Mouse (Mus musculus): ENCODE measurements at regions not wholly inside any gene's neighbourhood (a gene's known extent, or its start where the extent isn't known, plus 50 kb on each side); places are given as distances from the start of the nearest gene placed in this dataset.

DNA sequence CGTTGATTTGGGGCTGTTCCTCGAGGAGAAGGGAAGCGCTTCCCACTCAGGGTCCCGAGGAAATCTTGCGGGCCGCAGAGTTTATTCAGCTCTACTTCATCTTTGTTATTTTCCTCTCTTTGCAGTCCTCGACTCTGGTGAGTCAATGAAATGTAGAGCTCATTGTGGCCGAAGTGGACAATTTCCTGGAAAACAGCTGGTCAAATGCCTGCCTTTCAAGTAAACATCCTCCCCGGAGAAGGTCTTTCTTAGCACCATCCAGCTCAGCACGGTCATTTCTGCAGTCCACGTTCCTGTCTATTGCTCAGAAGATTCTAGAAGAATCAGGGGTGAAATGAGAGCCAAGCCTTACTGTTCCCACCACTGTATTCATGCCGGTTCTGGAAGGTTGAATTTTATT lies 133.0 kb downstream of the Bcas1 start:
- Histone ChIP-seq H3K4me3 (replicated peaks; ENCODE audit: control insufficient read depth, low read depth, low read length) (no peak overlapping the region), H3K27ac (ENCODE audit: control insufficient read depth, insufficient read depth, low read depth, low read length, poor library complexity) (no peak overlapping the region), H3K4me1 (ENCODE audit: control insufficient read depth, insufficient read depth, low read length) (peaks cover 4% of the 10 kb centered on the region; the same call in 1 of the 2 replicates)
- WGBS: 84% methylated on average over 12 of the region's 12 CpGs
- TF ChIP-seq POLR2A (IDR thresholded peaks at IDR 0.05; ENCODE audit: borderline replicate concordance, control insufficient read depth, low read depth, low read length) (no peak), CTCF (IDR thresholded peaks at IDR 0.05; ENCODE audit: control insufficient read depth, insufficient read depth, low read length) (no peak)

DNA sequence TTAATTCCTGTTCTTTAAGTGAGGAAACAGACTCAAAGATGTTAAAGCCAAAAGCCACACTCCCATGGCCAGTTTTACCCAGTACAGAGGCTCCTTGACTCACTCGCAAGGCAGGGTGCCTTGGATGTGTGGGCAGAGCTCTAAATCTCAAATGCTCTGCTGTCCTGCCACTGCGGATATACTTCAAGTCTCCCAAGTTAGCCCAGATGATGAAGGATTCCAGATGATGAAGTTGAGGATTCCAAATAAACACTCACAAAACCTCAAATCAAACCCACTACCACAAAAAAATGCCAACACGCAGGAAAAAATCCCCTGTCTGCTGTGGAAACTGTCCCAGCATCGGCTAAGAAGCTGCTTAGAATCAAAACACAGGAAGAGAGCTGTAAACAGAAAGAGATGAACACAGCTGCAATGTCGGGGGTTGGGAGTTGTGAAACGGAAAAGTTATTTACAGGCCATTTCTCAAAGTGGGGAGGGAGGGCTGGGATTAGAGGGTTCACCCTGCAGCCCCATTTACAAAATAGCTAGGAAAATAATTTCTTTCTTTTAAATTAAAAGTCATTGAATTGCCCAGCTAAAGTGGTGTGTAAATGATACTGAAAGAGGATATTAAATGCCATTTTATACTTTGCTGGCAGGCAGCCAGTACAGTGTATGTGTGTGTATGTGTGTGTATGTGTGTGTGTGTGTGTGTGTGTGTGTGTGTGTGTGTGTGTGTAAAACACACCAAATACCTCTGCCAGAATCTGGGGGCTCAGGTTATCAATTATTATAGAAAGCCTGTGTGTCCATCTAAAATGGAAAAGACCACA lies 135.6 kb downstream of the Bcas1 start:
- no peak for TF ChIP-seq CTCF (IDR thresholded peaks at IDR 0.05; ENCODE audit: control insufficient read depth, insufficient read depth, low read length)
- TF ChIP-seq POLR2A (IDR thresholded peaks at IDR 0.05; ENCODE audit: borderline replicate concordance, control insufficient read depth, low read depth, low read length): no peak
- WGBS: 8% methylated on average over 6 of the region's 6 CpGs
- H3K4me1 ChIP-seq (ENCODE audit: control insufficient read depth, insufficient read depth, low read length): peaks cover 4% of the 10 kb centered on the region; the same call in 1 of the 2 replicates
- no peak overlapping the region for H3K4me3 ChIP-seq (replicated peaks; ENCODE audit: control insufficient read depth, low read depth, low read length)
- peak overlapping the region; percentile 51; the same call in 1 of the 2 replicates for H3K27ac ChIP-seq (ENCODE audit: control insufficient read depth, insufficient read depth, low read depth, low read length, poor library complexity)

DNA sequence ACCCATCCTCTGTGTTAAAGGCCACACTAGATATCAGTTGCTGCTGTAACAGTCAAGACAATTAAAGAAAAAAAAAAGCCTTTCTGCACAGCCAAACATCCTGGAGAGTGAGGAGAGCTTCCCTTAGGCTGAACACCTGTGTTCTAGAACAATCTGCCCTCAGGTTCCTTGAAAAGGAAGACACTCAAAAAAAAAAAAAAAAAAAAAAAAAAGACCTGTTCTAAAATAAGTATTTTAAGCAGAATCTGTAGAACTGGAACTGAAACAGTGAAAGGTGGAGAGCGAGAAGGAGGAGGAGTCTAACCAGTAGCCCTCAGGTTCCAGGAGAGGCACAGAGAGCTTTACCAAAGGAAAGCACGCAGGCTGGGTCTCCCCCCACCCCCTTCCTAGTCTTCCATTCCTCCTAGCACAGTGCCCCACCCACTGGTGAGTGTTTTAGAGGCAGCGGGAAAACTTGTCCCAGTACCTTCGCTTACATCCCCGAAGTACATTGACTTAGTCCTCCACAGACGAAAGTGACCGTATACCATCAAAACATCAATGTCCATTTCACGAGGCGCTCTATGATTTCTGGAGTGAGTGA lies 138.2 kb downstream of the Bcas1 start:
- H3K4me1 ChIP-seq (ENCODE audit: control insufficient read depth, insufficient read depth, low read length): peaks cover 4% of the 10 kb centered on the region; the same call in 1 of the 2 replicates
- no peak overlapping the region for H3K4me3 ChIP-seq (replicated peaks; ENCODE audit: control insufficient read depth, low read depth, low read length)
- TF ChIP-seq POLR2A (IDR thresholded peaks at IDR 0.05; ENCODE audit: borderline replicate concordance, control insufficient read depth, low read depth, low read length) (no peak), CTCF (IDR thresholded peaks at IDR 0.05; ENCODE audit: control insufficient read depth, insufficient read depth, low read length) (no peak)
- H3K27ac ChIP-seq (ENCODE audit: control insufficient read depth, insufficient read depth, low read depth, low read length, poor library complexity): no peak overlapping the region
- 81% methylated on average over 9 of the region's 9 CpGs for WGBS

DNA sequence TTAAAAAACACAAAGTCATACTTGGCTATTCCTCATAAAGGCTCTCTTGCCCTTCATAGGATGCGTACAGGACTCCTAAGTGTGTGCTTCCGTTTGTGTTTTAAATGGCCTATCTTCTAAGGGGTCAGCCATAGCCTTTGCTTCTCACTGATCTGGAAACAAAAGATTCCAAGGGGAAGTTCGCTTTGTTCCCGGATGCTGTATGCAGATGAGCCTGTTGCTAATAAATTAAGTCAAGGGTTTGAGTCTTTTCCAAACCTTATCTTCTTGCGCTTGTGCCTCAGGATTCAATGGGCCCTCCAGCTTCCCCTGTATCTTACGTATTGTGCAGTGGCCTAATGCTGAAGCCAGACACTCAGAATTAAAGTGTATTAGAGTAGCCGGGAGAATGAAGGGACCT lies 138.9 kb downstream of the Bcas1 start:
- Histone ChIP-seq H3K4me1 (ENCODE audit: control insufficient read depth, insufficient read depth, low read length) (peaks cover 4% of the 10 kb centered on the region; the same call in 1 of the 2 replicates), H3K27ac (ENCODE audit: control insufficient read depth, insufficient read depth, low read depth, low read length, poor library complexity) (no peak overlapping the region), H3K4me3 (replicated peaks; ENCODE audit: control insufficient read depth, low read depth, low read length) (no peak overlapping the region)
- TF ChIP-seq POLR2A (IDR thresholded peaks at IDR 0.05; ENCODE audit: borderline replicate concordance, control insufficient read depth, low read depth, low read length): no peak
- no peak for TF ChIP-seq CTCF (IDR thresholded peaks at IDR 0.05; ENCODE audit: control insufficient read depth, insufficient read depth, low read length)
- WGBS: 82% methylated on average over 7 of the region's 7 CpGs

DNA sequence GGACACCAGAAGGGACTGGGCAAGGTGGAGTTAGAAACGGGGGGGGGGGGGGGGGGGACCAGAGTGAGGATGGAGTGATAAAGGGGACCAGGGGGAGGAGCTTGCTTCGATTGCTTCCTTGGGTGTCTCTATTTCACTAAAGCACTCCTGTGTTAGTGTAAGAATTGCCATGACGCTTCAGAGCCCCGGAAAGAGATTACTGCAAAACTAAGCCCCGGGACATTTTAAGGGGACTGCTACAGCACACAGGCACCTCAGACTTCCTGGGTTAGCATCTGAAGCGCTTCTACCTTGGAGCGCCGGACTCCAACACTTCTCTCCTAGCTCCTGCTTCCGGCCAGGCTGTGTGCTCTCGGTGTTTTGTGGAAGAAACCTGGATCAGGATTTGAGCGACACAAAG lies 139.4 kb downstream of the Bcas1 start:
- Histone ChIP-seq H3K4me3 (replicated peaks; ENCODE audit: control insufficient read depth, low read depth, low read length) (no peak overlapping the region), H3K27ac (ENCODE audit: control insufficient read depth, insufficient read depth, low read depth, low read length, poor library complexity) (no peak overlapping the region), H3K4me1 (ENCODE audit: control insufficient read depth, insufficient read depth, low read length) (peaks cover 4% of the 10 kb centered on the region; the same call in 1 of the 2 replicates)
- WGBS: 50% methylated on average over 11 of the region's 11 CpGs
- TF ChIP-seq POLR2A (IDR thresholded peaks at IDR 0.05; ENCODE audit: borderline replicate concordance, control insufficient read depth, low read depth, low read length): no peak
- no peak for TF ChIP-seq CTCF (IDR thresholded peaks at IDR 0.05; ENCODE audit: control insufficient read depth, insufficient read depth, low read length)

DNA sequence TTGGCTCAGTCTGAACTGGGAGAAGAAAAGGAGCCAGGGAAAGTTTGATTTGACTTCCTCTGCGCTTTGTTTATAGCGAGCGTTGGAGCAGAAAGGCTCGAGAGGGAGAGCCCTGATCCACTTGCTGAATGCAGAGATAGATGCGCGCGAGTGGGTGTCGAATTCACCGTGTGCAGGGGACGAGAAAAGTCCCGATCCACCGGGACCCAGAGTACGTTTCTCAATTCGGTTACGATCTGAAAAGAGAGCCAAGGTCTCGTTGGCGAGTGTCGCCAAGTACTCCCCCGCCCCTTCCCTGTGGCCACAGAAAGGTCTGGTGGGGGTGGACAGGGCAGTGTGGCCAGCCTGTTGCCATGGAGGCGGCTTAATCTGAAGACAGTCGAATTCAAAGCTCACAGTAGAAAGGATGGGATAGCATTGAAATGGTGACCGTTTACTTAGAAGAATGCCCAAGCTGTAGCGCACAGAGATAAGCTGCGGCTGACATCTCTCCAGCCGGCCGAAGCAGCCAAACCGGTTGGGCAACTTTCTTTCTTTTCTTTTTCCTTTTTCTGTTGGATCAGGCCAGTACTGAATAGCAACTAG lies 139.5 kb upstream of the Zfp217 start:
- Histone ChIP-seq H3K4me3 (replicated peaks; ENCODE audit: control insufficient read depth, low read depth, low read length) (peak overlapping the region; percentile 47), H3K4me1 (ENCODE audit: control insufficient read depth, insufficient read depth, low read length) (peaks cover 4% of the 10 kb centered on the region; the same call in 1 of the 2 replicates), H3K27ac (ENCODE audit: control insufficient read depth, insufficient read depth, low read depth, low read length, poor library complexity) (0 out of 2 replicates have a peak overlapping the region, but pooled peaks have one; percentile 14)
- TF ChIP-seq POLR2A (IDR thresholded peaks at IDR 0.05; ENCODE audit: borderline replicate concordance, control insufficient read depth, low read depth, low read length) (no peak), CTCF (IDR thresholded peaks at IDR 0.05; ENCODE audit: control insufficient read depth, insufficient read depth, low read length) (no peak)
- whole genome bisulfite sequencing: 4% methylated on average over 27 of the region's 27 CpGs

DNA sequence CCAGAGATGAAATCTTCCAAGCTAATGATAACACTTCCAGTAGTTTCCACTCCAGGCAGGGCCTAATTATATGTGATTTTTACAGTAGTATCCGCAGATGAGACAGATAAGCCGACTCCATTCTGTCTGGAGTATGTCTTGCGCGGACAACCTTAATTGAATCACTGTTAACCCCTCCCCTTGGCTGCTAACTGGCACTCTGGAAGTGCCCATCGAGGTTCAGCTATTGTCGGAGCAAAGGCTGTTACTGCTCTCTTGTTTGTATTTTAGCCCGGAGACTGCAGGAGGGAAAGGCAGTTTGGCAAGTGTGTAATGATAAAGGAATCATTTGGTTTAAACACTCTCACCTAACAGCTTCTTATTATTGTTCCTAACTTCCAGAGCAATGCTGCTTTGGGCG lies 138.9 kb upstream of the Zfp217 start:
- 65% methylated on average over 8 of the region's 8 CpGs for whole genome bisulfite sequencing
- H3K27ac ChIP-seq (ENCODE audit: control insufficient read depth, insufficient read depth, low read depth, low read length, poor library complexity): no peak overlapping the region
- H3K4me3 ChIP-seq (replicated peaks; ENCODE audit: control insufficient read depth, low read depth, low read length): no peak overlapping the region
- TF ChIP-seq POLR2A (IDR thresholded peaks at IDR 0.05; ENCODE audit: borderline replicate concordance, control insufficient read depth, low read depth, low read length): no peak
- TF ChIP-seq CTCF (IDR thresholded peaks at IDR 0.05; ENCODE audit: control insufficient read depth, insufficient read depth, low read length): no peak
- peaks cover 4% of the 10 kb centered on the region; the same call in 1 of the 2 replicates for H3K4me1 ChIP-seq (ENCODE audit: control insufficient read depth, insufficient read depth, low read length)

DNA sequence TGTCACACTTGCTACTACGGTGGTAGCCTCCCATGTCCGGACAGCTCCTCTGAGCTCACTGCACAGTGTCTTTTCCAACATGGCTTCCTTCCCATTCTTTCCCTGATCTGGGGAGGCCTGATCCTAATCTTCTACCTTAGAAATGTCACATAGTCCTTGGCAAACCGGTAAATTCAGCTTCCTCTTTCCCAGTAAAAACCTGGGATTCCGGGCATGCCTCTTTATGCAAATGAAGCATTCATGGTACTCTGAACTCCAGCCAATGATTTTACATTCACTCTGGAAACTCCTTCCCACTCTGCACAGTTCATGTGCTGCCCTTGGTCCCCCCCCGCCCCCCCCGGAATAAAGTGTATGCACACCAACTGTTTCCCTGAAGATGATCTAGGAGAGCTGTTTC lies 134.6 kb upstream of the Zfp217 start:
- TF ChIP-seq CTCF (IDR thresholded peaks at IDR 0.05; ENCODE audit: control insufficient read depth, insufficient read depth, low read length): no peak
- TF ChIP-seq POLR2A (IDR thresholded peaks at IDR 0.05; ENCODE audit: borderline replicate concordance, control insufficient read depth, low read depth, low read length): no peak
- Histone ChIP-seq H3K27ac (ENCODE audit: control insufficient read depth, insufficient read depth, low read depth, low read length, poor library complexity) (no peak overlapping the region), H3K4me3 (replicated peaks; ENCODE audit: control insufficient read depth, low read depth, low read length) (no peak overlapping the region), H3K4me1 (ENCODE audit: control insufficient read depth, insufficient read depth, low read length) (no peaks in the 10 kb centered on the region; the same call in 1 of the 2 replicates)
- 78% methylated on average over 6 of the region's 6 CpGs for WGBS

All from bone marrow, adult 2 months (tissue).